Mouse (Mus musculus) B cell, adult 2 months (primary cell): Measurements from ENCODE around the gene Dhodh.

ENCODE experiments used
- DNase-seq, 2 experiments: peaks; one replicate each; pipeline ENCODE4 v3.0.0; 2022

Gene Dhodh

DNA sequence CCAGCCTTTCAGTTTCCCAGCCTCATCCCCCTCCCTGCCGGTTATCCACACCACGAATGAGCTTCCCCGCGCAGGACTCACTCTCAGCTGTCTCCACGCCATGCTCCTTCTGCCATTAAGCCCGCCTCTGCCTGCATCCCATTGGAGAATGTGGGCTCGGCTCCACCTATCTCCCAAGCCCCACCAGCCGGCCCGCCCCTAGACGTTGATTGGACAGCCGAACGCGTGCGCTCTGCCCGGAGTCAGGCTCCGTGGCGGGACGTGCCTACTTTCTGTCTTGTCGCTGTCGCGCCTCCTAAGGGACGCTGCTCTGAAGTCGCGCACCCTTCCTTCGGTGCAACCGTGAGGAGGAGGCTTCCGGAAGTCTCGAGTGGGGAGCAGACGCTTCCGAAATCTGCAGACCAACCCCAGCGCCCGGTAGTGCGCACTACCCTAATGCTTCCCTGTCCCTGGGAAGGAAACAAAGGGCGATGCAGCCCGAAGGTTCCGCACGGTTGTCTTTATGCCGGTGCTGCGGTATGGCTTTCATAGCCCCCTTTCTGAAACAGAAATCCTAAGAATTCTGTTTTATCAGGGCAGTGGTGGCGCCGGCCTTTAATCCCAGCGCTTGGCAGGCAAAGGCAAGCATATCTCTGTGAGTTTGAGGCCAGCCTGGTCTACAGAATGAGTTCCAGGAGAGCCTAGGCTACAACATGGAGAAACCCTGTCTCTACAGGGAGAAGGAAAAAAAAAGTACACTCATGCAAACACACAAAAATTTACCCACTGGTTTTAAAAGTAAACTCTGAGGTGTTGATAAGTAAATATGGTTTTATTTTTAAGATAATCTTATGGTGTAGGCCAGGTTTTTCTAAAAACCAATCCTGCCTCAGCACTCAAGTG is at the start of gene Dhodh:
Gene Dhodh (minus strand): TSS at position 403 of the 882 bp plus-strand sequence.
- DNase-seq: peak; percentile 94 to 95

DNA sequence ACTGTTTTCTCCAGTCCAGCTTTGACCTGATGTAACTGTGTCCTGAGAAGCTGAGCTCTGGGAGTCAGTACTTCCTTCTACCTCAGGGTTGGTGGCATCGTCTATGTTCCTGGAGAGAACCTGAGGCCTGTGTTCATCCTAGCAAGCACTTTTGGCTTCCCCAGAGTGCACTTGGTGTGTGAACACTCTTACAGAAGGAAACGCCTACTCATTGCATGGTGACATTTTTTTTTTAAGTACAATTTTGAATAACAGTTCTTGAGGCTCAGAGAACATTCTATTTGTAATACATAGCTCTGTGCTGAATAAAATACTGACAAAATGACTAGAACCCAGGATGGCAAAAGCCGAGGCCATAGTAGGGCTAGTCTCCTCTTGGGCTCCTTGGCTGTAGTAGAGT is 48.4 kb upstream of the Dhodh start:
- DNase-seq: no peak

GRCm38 (mm10) chr8:109650801-109651200 is 42.3 kb upstream of the Dhodh start:
- DNase-seq: no peak

DNA sequence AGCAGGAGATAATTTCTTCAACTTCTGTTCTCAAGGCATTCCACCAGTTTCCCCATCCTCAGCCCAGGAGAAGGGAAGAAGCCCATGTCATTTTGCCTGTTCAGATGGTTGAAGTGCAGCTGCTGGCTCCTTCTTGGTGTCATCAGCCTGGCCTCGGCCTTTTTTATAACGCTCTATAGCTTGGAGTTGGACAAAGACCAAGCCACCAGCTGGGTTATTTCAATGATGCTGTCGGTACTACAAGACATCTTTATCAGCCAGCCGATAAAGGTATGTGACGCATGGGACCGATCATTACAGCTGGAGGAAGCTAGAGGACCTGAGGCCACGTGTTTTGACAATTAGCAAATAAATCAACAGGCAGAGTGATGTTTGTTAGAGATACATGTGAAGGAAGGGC is 40.0 kb upstream of the Dhodh start:
- no peak for DNase-seq

- no peak for DNase-seq
Measured at GRCm38 (mm10) chr8:109647331-109647730, 38.9 kb upstream of the Dhodh start.

GRCm38 (mm10) chr8:109641236-109641635 is 32.8 kb upstream of the Dhodh start:
- DNase-seq: no peak

- no peak for DNase-seq
Measured at GRCm38 (mm10) chr8:109640410-109640809, 31.9 kb upstream of the Dhodh start.

GRCm38 (mm10) chr8:109638851-109639250 is 30.4 kb upstream of the Dhodh start:
- DNase-seq: no peak

DNA sequence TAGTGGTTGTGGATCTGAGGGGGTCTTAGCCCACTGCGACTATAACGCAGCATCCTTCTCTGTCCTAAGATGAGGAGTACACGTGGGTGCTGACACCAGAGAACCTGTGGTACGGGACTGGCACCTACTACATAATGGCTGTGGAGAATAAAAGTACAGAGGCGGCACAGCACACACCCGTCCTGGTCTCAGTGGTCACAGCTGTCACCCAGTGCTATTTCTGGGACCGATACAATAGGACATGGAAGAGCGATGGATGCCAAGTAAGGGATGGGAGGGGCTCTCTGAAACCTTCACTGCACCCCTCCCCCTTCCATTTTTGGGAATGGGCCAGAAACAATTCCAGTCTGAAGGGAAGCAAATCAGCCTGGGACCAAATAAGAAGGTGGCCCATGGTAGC is 26.7 kb upstream of the Dhodh start:
- no peak for DNase-seq

- DNase-seq: no peak
Measured at GRCm38 (mm10) chr8:109632498-109632897, 24.0 kb upstream of the Dhodh start.

GRCm38 (mm10) chr8:109628638-109629037 is 20.2 kb upstream of the Dhodh start:
- DNase-seq: no peak

- no peak for DNase-seq
Measured at GRCm38 (mm10) chr8:109615569-109615968, 7.1 kb upstream of the Dhodh start.

- DNase-seq: peak; percentile 9 to 13
Measured at GRCm38 (mm10) chr8:109614243-109615210, 6.1 kb upstream of the Dhodh start, which contains the start of gene Pkd1l3. Pkd1l3 (plus strand) TSS chr8:109614517.

GRCm38 (mm10) chr8:109609153-109609502 is 655 bp upstream of the Dhodh start:
- peak; percentile 19 to 29 for DNase-seq

- no peak for DNase-seq
Measured at GRCm38 (mm10) chr8:109607650-109608049, 823 bp downstream of the Dhodh start.

GRCm38 (mm10) chr8:109606725-109607124 is 1.7 kb downstream of the Dhodh start:
- DNase-seq: no peak

- peak; percentile 74 to 76 for DNase-seq
Measured at GRCm38 (mm10) chr8:109595854-109596253, 12.6 kb downstream of the Dhodh start.

DNA sequence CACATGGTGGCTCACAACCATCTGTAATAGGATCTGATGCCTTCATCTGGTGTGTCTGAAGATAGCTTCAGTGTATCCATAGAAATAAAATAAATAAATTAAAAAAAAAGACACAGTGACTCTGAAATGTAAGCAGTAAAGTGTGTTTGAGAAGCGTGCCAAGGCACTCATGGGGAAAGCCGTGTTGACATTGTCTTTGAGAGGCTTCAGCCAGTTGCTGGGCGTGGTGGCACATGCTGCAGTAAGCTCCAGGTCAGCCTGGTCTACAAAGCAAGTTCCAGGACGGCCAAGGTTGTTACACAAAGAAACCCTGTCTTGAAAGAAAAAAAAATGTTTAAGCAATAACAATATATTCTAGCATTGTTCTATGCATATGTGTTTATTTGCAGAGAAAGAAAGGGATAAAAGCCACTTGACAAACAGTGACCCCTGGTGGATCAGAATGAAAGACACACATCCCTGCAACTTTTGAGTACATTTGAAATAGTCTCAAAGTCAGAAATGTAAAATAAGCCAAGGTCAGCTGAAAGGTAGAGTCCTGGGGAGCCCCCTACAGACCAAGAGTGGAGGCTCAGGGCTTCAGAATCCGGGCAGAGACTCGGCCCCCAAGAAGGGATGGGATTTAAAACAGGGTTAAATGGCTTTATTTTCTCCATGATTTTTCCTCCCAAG is 15.2 kb downstream of the Dhodh start:
- peak; percentile 12 to 25 for DNase-seq

GRCm38 (mm10) chr8:109592164-109592563 is 16.3 kb downstream of the Dhodh start:
- no peak for DNase-seq

GRCm38 (mm10) chr8:109591367-109591766 is 17.1 kb downstream of the Dhodh start:
- no peak for DNase-seq

GRCm38 (mm10) chr8:109590901-109591300 is 17.6 kb downstream of the Dhodh start:
- DNase-seq: no peak

DNA sequence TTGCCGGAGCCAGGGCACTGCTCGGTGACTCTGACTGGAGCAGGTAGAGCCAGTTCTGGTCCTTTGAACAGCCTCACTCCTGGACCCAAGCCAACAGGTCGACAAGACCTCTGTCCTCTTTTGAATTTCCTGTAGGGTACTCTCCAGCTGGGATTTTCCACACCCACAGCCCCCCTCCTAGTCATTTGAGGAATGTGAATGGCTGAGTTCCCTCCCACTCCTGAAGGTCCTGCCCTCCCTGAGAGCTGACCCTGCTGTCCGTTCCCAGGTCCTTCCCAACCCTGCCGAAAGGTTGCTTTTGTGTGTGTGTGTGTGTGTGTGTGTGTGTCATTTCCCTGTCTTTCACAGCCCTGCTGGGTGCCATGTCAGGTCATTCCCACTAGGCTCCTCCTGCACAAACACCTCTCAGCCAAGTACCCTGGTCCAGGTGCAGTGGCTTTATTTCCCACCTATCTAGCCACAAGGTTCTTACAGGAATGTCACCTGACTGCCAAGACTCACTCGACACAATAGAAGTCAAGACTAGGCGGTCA is 21.4 kb downstream of the Dhodh start:
- no peak for DNase-seq

DNA sequence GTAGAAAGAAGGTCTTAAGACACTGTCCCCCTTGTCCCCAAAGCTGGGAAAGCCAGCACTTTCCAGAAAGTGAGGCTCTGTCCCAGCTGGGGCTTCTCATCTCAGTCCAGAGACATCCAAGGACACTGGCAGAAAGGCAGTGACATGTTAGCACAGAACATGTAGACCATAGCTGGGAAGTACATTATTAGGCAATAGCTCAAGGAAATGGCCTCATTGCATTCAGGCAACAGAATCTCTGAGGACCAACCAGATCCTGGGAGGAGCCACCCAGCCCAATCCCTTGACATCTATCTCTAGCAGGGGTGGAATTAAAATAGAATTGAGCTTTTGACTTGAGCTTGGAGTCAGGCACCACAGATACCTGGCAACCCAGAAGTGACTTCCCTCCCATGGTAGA is 22.8 kb downstream of the Dhodh start:
- no peak for DNase-seq
